Mouse (Mus musculus) testis, adult 2 months (tissue): ENCODE results near the gene Btn2a2.

Source experiments
- CTCF ChIP-seq: fragments of 200-500 bp; IDR thresholded peaks from 2 replicates; pipeline ENCODE4 v1.5.1; 2012; ENCODE audit warnings: low read depth, mild to moderate bottlenecking, inconsistent platforms, low read length, moderate library complexity; ENCODE audit not compliant: control insufficient read depth, insufficient read depth, insufficient replicate concordance
- POLR2A ChIP-seq: fragments of 200-500 bp; IDR thresholded peaks from 2 replicates; pipeline ENCODE4 v1.6.1; 2012; ENCODE audit warnings: low read depth, mild to moderate bottlenecking, inconsistent platforms, low read length, moderate library complexity; ENCODE audit not compliant: control insufficient read depth

GRCm38 (mm10) chr13:23529005-23529404 is 40.3 kb upstream of the Btn2a2 start:
- TF ChIP-seq CTCF = no peak
- no peak for TF ChIP-seq POLR2A
